Mouse (Mus musculus): ENCODE results near the gene Pus10.

Pus10 gene

DNA sequence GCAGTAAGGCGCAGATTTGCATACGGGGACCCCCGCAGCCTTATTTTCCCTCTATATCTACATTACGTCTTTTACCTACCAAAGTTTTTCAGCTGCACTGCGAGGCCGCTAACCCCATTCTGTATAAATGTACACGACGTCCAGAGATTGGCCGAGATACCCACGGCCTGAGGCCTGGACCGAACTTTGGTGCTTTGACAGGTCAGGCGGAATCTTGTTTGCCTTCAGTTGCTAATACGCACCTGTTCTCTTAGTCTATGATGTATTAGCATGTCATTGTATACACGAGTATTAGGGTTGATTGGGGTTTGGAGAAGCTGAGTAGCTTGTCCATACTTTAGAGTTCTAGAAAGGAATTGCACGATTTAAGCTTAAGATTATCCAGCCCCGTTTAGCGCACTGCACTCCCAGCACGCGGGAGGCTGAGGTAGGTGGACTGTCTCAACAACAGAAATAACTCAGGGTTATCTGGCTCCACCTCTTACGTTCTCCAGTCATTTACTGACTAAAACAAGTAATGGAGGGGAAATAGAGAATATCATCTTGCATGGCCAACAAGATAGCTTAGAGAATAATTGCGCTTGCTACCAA lies 106.1 kb downstream of the Pus10 start:
- POLR2A ChIA-PET: interaction anchor here in 3 of 4 experiments (0.8 to 3.5 kb wide), 19 partner anchors 13 to 516 kb away, joined by 3 to 21 read pairs (median 6); partner anchors contain the start of genes Pex13 (in 3 of the 3), Pus10 (in 3 of the 3) and Ahsa2 (in 1 of the 3)

DNA sequence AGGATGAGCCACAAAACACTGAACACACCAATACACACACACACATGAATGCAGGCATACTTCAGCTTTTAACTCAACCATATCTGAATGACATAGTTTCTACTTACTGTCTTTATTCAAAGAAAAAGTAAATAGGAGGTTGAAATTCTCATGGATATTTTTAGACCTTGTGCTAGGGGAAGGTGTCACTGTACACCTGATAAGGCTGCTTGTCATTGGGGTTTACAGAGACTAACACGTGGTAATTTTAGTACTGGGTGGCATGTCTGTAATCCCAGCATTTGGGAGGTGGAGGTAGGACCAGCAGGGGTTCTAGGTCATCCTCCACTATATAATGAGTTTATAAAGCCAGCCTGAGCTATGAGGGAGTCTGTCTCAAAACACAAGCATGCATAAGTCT lies 107.0 kb downstream of the Pus10 start:
- POLR2A ChIA-PET: interaction anchor here in 2 of 4 experiments (0.8 to 3.5 kb wide), 3 partner anchors 27 to 139 kb away, joined by 3 to 21 read pairs (median 6); partner anchors contain the start of gene 0610010F05Rik (in 1 of the 2)
- CTCF ChIA-PET: no interaction called here

More for the DNA sequence above, 106.1 kb downstream of the Pus10 start:
- CTCF ChIA-PET: no interaction called here

DNA sequence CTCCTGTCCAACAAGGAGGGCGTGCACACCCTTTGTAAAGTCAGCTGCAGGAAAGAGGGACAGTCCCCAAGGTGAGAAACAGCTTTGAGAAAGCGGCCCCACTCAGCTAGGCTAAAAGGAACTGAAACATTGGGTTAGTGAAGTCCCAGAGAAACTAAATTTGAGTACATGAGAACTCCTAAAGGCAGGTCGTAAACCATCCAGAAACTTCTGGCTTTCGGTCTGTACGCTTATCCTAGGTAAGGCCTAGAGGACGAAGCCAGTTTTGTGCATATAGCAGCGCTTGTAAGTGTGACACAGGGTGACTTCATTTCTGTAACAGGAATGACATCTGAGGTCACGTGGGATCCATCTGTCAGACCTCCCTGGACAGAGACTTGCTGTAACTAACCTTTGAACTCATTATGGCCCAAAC lies 113.3 kb downstream of the Pus10 start:
- ChIA-PET CTCF (no interaction called here), POLR2A (interaction anchor here in 1 of 4 experiments (1.7 kb wide), 1 partner anchor 26 kb away, joined by 5 read pairs; no protein-coding TSS in a partner anchor)

DNA sequence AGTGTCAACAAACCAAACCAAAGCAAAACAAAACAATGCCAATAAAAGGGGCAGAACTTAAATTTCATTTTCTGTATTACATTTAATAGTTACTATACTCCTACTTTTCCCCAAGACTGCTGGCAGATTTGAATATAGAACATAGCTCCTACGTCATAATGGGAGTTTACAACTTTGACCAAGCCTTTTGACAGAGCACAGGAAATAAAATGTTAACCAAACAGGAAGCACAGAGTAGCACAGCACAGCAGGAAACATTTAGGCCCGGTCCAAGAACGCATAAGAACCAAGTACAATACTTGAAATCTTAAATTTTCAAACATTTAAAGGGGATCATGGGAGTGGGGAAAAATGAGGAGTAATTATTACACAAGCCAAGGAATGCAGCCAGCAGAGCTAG lies 116.6 kb downstream of the Pus10 start:
- CTCF ChIA-PET: no interaction called here
- POLR2A ChIA-PET: interaction anchor here in 1 of 4 experiments (0.6 kb wide), 1 partner anchor 406 kb away, joined by 3 read pairs; no protein-coding TSS in a partner anchor

Measured in embryonic stem cell, embryonic (primary cell).